Mouse (Mus musculus) midbrain, postnatal 0 days (tissue): ENCODE results near the gene Rab39b. TPM values are rescaled to one million over a fixed set of nuclear protein-coding genes. Genes with fewer than 3 reads are reported as not detected.

Source experiments
- ATAC-seq: fragments of 200-750 bp; cut with Nextera tagmentation; 2 replicates; pipeline ENCODE4 v1.8.0; 2017; ENCODE audit warnings: moderate number of reproducible peaks, mild to moderate bottlenecking, moderate TSS enrichment, moderate library complexity; ENCODE audit not compliant: low FRiP score
- DNase-seq: peaks from one replicate; pipeline ENCODE4 v3.0.0-alpha.2; 2015; ENCODE audit warnings: low spot score
- H3K27ac ChIP-seq: fragments of 300-500 bp; sonication (generic); 2 replicates; pipeline ENCODE4 v1.5.1; 2014; ENCODE audit warnings: low read depth, mild to moderate bottlenecking, low read length, mixed read lengths
- H3K27me3 ChIP-seq: fragments of 300-500 bp; sonication (generic); 2 replicates; pipeline ENCODE4 v1.6.1; 2014; ENCODE audit warnings: low read length, control low read depth, mixed read lengths; ENCODE audit not compliant: insufficient read depth
- H3K36me3 ChIP-seq: fragments of 300-500 bp; sonication (generic); 2 replicates; pipeline ENCODE4 v1.6.1; 2014; ENCODE audit warnings: low read length, control low read depth, mixed read lengths; ENCODE audit not compliant: insufficient read depth
- H3K4me1 ChIP-seq: fragments of 300-500 bp; sonication (generic); 2 replicates; pipeline ENCODE4 v1.6.1; 2014; ENCODE audit warnings: mild to moderate bottlenecking, control low read depth, antibody characterized with exemption, low read length, mixed read lengths; ENCODE audit not compliant: insufficient read depth
- H3K4me2 ChIP-seq: fragments of 300-500 bp; sonication (generic); 2 replicates; pipeline ENCODE4 v1.6.1; 2014; ENCODE audit warnings: low read depth, mild to moderate bottlenecking, low read length, mixed read lengths; ENCODE audit not compliant: poor library complexity, severe bottlenecking
- H3K4me3 ChIP-seq: fragments of 300-500 bp; sonication (generic); 2 replicates; pipeline ENCODE4 v1.5.1; 2014; ENCODE audit warnings: low read depth, mild to moderate bottlenecking, low read length, moderate library complexity
- H3K9ac ChIP-seq: fragments of 300-500 bp; sonication (generic); replicated peaks from 2 replicates; pipeline ENCODE4 v1.6.1; 2014; ENCODE audit warnings: mild to moderate bottlenecking, low read length, moderate library complexity, mixed read lengths; ENCODE audit not compliant: poor library complexity, severe bottlenecking
- H3K9me3 ChIP-seq: fragments of 300-500 bp; sonication (generic); 2 replicates; pipeline ENCODE4 v1.6.1; 2016; ENCODE audit warnings: low read length, control low read depth
- CTCF ChIP-seq: IDR thresholded peaks from 2 replicates; pipeline ENCODE4 v1.5.1; 2016; ENCODE audit warnings: antibody characterized with exemption, mild to moderate bottlenecking
- WGBS: fragments of 180-500 bp; shearing (Covaris S2); extraction: QIAGEN DNeasy Blood & Tissue Kit; methylation state at CpG from one replicate; pipeline ENCODE4 v1.1.7; 2014; 5-methylcytosine and 5-hydroxymethylcytosine counted together
- polyA plus RNA-seq: library from polyadenylated mRNA; unstranded; fragments of >200 nt; fragmentation: Nextera tagmentation; extraction: Ambion mirVana; gene quantifications from 2 replicates; pipeline ENCODE4 v1.2.1, GENCODE M21; 2015
- total RNA-seq: library from RNA; depleted of rRNA; stranded (reverse); fragments of >200 nt; gene quantifications from 2 replicates; pipeline ENCODE4 v1.2.3, GENCODE M21; 2014; rRNA removed

The Rab39b gene
- total RNA-seq: 30.0 and 35.5 TPM in 2 replicates
- polyA plus RNA-seq: 24.1 and 24.4 TPM in 2 replicates

DNA sequence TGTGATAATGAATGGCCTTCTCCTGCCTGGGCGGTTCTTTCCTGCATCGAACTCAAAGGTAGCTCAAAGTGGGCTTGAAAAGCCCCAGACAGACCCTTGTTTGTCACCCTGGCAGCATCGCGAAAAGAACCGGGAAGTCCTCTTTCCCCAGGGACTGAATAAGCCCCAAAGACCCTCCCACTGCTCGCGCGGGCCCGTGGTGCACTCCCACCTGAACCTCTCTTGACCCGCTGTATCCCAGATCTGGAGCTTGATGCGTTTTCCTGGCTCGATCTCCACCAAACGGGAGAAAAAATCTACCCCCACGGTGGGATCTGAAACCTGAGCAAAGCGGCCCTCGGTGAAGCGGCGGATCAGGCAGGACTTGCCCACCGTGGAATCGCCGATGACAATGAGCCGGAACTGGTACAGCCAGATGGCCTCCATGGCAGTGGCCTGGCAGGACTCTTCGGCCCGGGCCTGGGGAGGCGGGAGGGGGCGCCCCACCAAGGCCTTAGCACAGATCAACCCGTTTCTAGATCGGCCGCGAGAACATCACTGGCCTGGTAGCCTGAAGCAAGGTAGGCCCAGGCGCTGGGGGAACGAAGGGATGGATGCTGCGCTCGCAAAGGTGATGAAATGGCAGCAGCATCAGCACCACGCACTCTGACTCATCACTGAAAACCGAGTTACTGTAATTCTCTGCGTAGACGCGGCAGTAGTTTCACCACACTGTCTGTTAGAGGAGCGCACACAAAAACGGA, at the start of gene Rab39b:
Gene Rab39b, minus strand, starts transcription at position 650 of the 743 bp plus-strand sequence.
- Histone ChIP-seq H3K4me1 (no peaks in the 10 kb centered on the region), H3K27me3 (no peaks in the 10 kb centered on the region), H3K36me3 (no peaks in the 10 kb centered on the region), H3K4me2 (peak within 1 kb of the TSS; percentile 29), H3K4me3 (peak within 1 kb of the TSS; percentile 58), H3K9me3 (no peaks in the 10 kb centered on the region), H3K27ac (peak within 1 kb of the TSS; percentile 89), H3K9ac (peak within 1 kb of the TSS; percentile 80)
- ATAC-seq: peak; percentile 97
- no peak for TF ChIP-seq CTCF
- 21% methylated on average over 39 of the region's 41 CpGs for WGBS
- peak; percentile 77 for DNase-seq

DNA sequence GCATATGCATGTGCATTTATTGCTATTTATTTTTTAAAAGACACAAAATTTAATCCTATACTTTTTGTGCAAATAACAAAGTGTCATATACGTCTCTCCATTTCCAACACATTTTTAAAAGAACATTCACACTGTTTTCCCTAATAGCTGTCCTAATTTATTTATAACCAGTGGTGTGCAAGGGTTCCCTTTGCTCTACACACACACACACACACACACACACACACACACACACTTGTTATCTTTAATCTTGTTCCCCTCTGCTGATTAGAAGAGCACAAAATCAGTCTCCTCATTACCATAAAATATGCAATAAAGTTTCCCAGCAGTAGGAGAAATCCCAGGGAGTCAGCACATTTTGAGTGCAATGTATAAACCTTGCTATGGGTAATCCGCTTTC, 508 bp upstream of the Rab39b start:
- DNase-seq: no peak
- H3K27ac ChIP-seq: no peak overlapping the region
- H3K27me3 ChIP-seq: no peaks in the 10 kb centered on the region
- no peak overlapping the region for H3K4me3 ChIP-seq
- no peak for TF ChIP-seq CTCF
- no peak overlapping the region for H3K9ac ChIP-seq
- H3K4me2 ChIP-seq: no peak overlapping the region
- no peaks in the 10 kb centered on the region for H3K36me3 ChIP-seq
- H3K9me3 ChIP-seq: no peaks in the 10 kb centered on the region
- 79% methylated on average over 2 of the region's 2 CpGs for whole genome bisulfite sequencing
- no peak for ATAC-seq
- no peaks in the 10 kb centered on the region for H3K4me1 ChIP-seq

Other genes starting within 250 kb of the Rab39b start
- 24.4 and 38.7 TPM in 2 replicates for gene Fundc2, start 195.8 kb downstream of the Rab39b start, total RNA-seq
- gene Fundc2, start 195.8 kb downstream of the Rab39b start, polyA plus RNA-seq: 29.4 and 29.9 TPM in 2 replicates
- gene F8, start 195.6 kb downstream of the Rab39b start, total RNA-seq: 1.5 and 1.9 TPM in 2 replicates
- 1.7 and 1.8 TPM in 2 replicates for gene F8, start 195.6 kb downstream of the Rab39b start, polyA plus RNA-seq
- gene Cmc4, start 161.6 kb downstream of the Rab39b start, total RNA-seq: 10.4 and 12.0 TPM in 2 replicates
- gene Cmc4, start 161.6 kb downstream of the Rab39b start, polyA plus RNA-seq: 24.9 TPM in 2 replicates
- gene Mtcp1, start 161.6 kb downstream of the Rab39b start, total RNA-seq: 5.5 and 8.2 TPM in 2 replicates
- gene Mtcp1, start 161.6 kb downstream of the Rab39b start, polyA plus RNA-seq: 3.0 and 3.8 TPM in 2 replicates
- gene Brcc3, start 161.6 kb downstream of the Rab39b start, total RNA-seq: 14.0 and 19.3 TPM in 2 replicates
- 33.0 and 34.4 TPM in 2 replicates for gene Brcc3, start 161.6 kb downstream of the Rab39b start, polyA plus RNA-seq
- 91.1 and 134 TPM in 2 replicates for gene Vbp1, start 63.9 kb downstream of the Rab39b start, total RNA-seq
- 291 and 309 TPM in 2 replicates for gene Vbp1, start 63.9 kb downstream of the Rab39b start, polyA plus RNA-seq